Mouse (Mus musculus): ENCODE measurements at regions not wholly inside any gene's neighbourhood (a gene's known extent, or its start where the extent isn't known, plus 50 kb on each side); places are given as distances from the start of the nearest gene placed in this dataset.
A peak's percentile ranks its signal among the peaks of the same experiment; 100 is the strongest.

- no peak for DNase-seq
These were observed 70.8 kb downstream of the Toporsl start for GRCm38 (mm10) chr4:52666768-52667480.

- no peak for DNase-seq
These were observed 104.8 kb upstream of the Olfr275 start for GRCm38 (mm10) chr4:52709563-52709962.

- no peak for DNase-seq
These were observed 88.2 kb upstream of the Olfr275 start for GRCm38 (mm10) chr4:52726203-52726602.

GRCm38 (mm10) chr4:52726625-52727297 lies 87.6 kb upstream of the Olfr275 start:
- DNase-seq = peak; percentile 65

- DNase-seq = no peak
These were observed 81.3 kb upstream of the Olfr275 start for GRCm38 (mm10) chr4:52733141-52733540.

- no peak for DNase-seq
These were observed 74.6 kb upstream of the Olfr275 start for GRCm38 (mm10) chr4:52739543-52740474.

GRCm38 (mm10) chr4:52752838-52753509 lies 61.4 kb upstream of the Olfr275 start:
- no peak for DNase-seq
